Mouse (Mus musculus) spleen, adult 12 weeks (tissue): ENCODE data around the gene Man2a1.

Source experiments
- DNase-seq: peaks from one replicate; pipeline ENCODE4 v3.0.0; 2022; ENCODE audit warnings: low spot score

The Man2a1 gene

GRCm38 (mm10) chr17:64707529-64707928 is 107.0 kb downstream of the Man2a1 start:
- no peak for DNase-seq

GRCm38 (mm10) chr17:64716318-64716717 is 115.8 kb downstream of the Man2a1 start:
- DNase-seq: no peak

DNA sequence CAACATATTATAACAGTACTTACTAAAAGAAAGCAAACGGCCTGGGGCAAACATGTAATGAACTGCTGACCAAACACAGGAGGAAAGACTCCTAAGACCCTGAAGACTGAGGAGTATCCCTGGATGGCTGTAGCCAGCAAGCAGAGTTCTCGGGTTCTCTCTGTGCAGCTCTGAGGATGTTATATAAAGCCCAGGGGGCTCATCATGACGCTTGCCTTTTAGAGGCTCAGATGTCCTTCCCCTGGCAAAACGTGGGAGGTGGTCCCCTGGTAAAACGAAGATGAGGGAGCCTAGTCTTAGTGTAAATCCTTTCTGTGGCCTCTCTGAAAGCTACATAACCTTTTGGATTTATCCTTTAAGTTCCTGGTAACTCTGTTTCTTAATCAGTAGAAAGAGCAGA is 119.2 kb downstream of the Man2a1 start:
- no peak for DNase-seq

DNA sequence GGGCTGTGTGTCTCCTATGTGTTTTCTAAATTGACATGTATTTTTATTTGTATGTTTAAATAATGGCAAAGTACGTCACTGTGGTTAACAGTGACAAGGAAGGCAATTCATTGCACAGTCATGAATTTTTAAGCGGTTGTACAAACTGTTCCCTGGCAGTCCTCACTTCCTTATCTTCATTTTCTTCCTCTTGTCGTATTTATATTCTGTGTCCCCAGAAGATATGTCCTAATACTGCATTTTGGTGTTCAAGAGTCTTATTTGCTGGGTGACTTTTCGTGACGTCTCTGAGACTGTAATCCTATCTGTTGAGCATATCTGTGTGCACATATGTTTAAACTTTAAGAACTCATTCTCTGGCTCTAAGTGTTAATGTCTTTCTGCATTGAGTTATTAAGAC is 120.6 kb downstream of the Man2a1 start:
- no peak for DNase-seq

DNA sequence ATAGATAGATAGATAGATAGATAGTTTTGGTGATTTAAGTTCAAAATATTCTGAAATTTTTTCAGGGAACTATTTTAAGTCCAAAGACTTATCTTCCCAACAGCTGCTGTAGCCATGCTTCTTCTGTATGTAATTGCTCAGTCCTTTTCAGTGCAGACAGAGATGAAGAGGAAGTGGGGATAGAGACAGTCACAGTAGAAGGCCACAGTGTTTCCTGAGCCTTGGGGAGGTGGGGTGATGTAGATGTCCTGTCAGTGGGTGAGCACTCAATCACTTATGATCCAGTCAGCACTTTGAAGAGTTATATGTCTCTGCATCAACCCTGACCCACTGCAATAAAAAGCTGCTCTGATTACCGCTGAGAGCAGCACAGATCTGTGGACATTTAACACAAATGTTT is 122.6 kb downstream of the Man2a1 start:
- no peak for DNase-seq

DNA sequence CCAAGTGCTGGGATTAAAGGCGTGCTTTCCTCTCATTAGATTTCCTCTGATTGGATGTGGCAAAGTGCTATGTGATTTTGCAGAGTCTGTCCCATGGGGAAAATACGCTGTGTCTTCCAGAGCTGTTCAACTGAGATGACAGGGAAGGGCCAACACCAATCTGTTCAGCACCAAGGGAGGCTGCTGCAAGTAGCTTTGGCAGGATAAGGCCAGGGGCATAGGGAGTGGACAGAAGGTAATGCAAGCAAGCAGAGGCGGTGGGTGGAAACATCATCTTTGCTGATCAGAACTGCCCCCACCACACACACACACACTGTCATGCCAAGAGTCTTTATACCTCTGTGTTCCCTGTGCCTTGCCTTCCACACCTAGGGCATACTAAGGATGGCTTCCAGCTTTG is 124.7 kb downstream of the Man2a1 start:
- DNase-seq: no peak

GRCm38 (mm10) chr17:64726032-64726431 is 125.5 kb downstream of the Man2a1 start:
- no peak for DNase-seq

GRCm38 (mm10) chr17:64735492-64735891 is 135.0 kb downstream of the Man2a1 start:
- DNase-seq: no peak

GRCm38 (mm10) chr17:64737918-64738317 is 137.4 kb downstream of the Man2a1 start:
- DNase-seq: no peak

GRCm38 (mm10) chr17:64739129-64739528 is 138.6 kb downstream of the Man2a1 start:
- no peak for DNase-seq

DNA sequence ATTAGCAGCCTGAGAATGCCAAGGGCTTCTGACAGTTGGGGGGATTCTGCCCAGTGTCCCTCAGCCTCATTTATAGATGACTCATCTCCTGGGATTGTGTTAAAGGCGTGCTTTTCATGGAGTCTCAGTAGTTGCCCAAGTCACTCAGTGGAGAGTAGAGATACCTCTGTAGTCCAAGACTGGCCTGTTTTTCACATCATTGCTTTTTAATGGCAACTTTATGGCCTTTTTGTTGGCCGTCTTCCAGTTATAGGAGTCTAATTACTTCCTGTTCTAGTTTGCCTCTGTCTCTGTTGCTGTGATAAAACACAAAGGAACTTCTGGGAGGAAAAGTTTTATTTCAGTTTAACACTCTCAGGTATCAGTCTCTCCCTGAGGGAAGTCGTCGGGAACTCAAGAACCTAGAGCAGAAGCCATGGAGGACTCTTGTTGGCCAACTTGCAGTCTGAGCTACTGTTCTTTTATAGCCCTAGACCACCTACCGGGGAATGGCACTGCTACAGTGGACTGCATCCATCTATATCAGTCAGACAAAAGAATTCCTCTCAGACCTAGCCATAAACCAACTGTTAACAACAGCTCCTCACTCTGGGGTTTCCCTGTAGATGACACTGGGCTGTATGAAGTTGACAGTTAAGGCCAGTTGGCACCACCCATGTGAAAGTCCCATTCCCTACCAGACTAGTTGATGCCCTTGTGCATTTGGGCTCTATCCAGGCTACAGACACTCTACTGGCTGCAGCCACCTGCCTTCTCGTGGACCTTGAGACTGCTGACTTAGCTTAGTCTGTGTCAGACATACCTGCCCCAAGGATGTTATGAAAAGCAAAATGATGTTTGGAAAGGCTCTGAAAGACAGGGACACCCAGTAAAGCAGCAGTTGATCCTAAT is 142.4 kb downstream of the Man2a1 start:
- DNase-seq: no peak

GRCm38 (mm10) chr17:64743606-64744300 is 143.2 kb downstream of the Man2a1 start:
- no peak for DNase-seq

DNA sequence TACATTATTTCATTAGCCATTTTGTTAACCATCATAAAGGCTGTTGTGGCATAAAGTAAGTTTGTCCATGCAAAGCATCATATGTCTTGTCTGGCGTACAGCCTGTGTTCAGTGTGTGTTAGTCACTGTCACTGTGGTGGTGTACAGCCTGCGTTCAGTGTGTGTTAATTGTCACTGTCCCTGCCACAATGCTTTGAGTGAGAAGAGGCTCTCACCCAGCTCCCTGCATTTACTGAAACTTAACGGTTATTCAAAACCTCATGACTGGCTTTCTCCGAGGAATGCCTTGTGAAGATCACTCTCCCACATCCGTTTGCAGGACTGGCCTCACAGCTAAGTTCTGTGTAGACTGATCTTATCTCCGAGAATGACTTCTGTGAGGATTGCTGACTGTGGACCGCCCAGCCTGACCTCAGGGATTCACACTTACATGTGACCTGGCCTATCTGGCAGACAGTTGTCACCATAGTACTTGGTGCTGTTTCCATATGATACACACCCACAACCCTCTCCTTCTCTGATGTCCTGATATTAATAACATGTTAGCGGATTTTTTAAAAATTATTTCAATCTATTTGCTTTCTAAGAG is 146.2 kb downstream of the Man2a1 start:
- no peak for DNase-seq

GRCm38 (mm10) chr17:64747461-64747860 is 146.9 kb downstream of the Man2a1 start:
- DNase-seq: no peak

GRCm38 (mm10) chr17:64748131-64748530 is 147.6 kb downstream of the Man2a1 start:
- DNase-seq: no peak

- no peak for DNase-seq
Measured at GRCm38 (mm10) chr17:64749146-64749545, 148.6 kb downstream of the Man2a1 start.

DNA sequence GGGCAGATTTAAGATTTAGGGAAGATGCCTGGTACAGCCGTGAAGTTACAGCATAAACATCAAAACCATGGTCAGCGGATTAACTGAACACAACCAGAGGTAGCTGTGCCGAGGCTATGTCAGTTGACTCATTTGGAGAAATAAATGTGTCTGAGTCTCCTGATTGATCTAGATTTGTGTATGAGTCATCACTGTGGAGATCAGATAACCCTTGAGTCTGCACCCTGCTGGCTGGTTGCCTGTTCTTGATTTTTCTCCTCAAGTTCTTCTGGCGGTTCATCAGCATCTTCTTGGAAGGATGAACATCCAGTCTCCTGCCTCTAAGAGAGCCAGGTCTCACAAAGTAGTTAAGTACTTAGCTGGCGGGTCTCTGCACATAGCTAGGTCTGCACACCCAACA is 150.7 kb downstream of the Man2a1 start:
- no peak for DNase-seq

DNA sequence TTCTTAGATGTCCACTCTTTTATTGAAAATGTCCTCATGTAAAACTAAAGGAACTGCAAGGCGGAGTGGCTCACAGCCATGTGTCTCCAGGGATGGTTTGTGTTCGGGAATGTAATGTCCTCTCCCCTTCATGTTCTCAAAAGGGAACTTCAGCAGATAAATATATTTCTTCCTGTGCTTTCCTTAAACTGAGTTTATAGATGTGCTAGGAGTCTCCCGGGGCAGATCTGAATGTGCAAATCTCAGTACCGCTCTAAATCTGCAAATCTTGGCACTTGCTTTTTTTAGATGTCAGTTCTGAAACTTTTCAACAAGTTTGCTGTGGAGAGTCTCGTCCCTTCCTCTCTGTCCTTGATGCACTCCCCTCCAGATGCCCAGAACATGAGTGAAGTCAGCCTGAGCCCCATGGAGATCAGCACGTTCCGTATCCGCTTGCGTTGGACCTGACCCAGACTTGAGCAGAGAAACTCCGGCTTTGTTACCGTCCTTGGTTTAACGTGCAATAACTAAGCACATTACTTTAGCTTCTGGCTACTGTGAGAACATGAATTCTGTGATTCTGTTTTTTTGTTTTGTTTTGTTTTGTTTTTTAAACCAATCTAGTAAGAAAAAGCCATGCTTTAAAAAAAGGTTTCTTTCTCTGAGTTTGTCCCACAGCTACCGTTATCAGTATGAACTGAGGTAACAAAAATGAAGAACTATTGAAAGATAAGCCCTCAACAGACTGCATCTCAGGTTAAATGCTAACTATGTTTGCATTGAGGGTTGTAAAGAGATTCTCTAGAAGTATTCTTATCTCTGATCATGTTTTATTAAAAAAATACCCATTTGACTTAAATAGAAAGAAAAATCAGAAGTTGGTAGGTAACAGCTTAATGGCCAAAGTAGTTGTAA is 151.8 kb downstream of the Man2a1 start:
- no peak for DNase-seq

DNA sequence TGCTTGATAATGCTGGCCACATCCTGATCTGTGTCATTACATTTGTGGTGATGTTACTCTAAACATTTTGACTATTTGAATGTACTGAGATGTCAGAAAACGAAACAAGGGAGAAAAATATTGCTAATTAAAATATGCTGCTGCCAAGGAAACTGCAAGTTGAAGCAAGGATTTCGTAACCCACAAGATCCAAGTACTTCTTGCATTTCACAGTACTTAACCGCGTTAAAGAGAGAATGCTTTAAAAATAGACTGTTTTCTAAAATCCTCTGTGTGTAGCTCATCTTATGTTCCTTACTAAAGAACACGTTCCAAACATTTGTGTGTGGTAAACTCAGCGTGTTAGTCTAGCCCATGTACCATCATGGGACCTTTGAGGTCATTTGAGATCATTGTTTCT is 153.0 kb downstream of the Man2a1 start:
- DNase-seq: no peak

DNA sequence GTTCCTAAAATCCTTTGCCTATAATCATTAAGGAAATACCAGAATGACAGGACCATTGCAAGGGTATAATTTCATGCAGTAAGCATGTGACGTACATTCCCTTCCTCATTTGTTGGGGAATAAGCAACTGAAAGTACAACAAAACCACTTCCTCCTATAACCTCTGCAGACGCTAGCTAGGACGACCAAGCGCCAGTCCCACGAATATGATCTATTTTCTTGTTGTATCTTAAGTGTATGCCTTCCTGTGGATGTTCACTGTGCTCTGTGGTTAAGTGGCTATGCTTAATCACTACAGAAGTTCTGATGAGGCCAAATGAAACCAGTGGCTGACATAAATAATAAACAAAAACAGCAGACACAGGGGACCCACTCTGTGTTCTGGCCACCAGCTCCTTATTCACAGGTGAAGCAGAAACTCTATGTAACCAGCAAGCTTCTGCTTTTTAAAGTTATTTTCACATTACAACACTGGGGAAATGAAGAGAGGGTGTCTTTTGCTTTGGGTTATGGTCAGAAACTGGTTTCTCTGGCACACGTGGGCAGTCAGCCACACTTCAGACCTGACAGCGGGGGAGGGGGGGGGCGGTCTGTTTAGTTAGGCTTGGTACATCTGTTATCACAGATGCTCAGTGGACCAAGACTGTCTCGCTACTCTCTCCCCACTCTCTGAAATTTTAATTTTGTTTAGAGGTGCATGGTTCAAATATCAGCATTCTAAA is 153.8 kb downstream of the Man2a1 start:
- DNase-seq: peak; percentile 7

- DNase-seq: no peak
Measured at GRCm38 (mm10) chr17:64755191-64755590, 154.7 kb downstream of the Man2a1 start.
